Mouse (Mus musculus) adrenal gland, adult 18-20 months (tissue): ENCODE results near the gene Htr2a. TPM values are rescaled to one million over a fixed set of nuclear protein-coding genes. Genes with fewer than 3 reads are reported as not detected.

ENCODE experiments used
- DNase-seq, 2 experiments: peaks; one replicate each; pipeline ENCODE4 v3.0.0; 2021 to 2022; ENCODE audit warnings: low spot score in 2 of 2
- total RNA-seq, 2 experiments: library from RNA; stranded (reverse); gene quantifications; 1 replicate in 1 of 2; 2 replicates in 1 of 2; pipeline ENCODE4 v1.2.3; 2021

Gene Htr2a
- total RNA-seq, 2 experiments from 2014 or later = 0.06 to 0.13 TPM

GRCm38 (mm10) chr14:74696766-74697165 is 56.1 kb downstream of the Htr2a start:
- DNase-seq = no peak

GRCm38 (mm10) chr14:74697432-74697831 is 56.8 kb downstream of the Htr2a start:
- no peak for DNase-seq

- no peak for DNase-seq
These were observed 58.6 kb downstream of the Htr2a start for GRCm38 (mm10) chr14:74699241-74699640.

- no peak for DNase-seq
These were observed 63.3 kb downstream of the Htr2a start for GRCm38 (mm10) chr14:74703930-74704329.

GRCm38 (mm10) chr14:74709054-74709453 is 68.4 kb downstream of the Htr2a start:
- DNase-seq = peak; percentile 24 to 47

GRCm38 (mm10) chr14:74723541-74723940 is 82.9 kb downstream of the Htr2a start:
- no peak for DNase-seq

GRCm38 (mm10) chr14:74731221-74732078 is 90.8 kb downstream of the Htr2a start:
- DNase-seq = no peak

- DNase-seq = peak; percentile 89 to 92
These were observed 91.6 kb downstream of the Htr2a start, which contains the start of gene Esd for GRCm38 (mm10) chr14:74732079-74732783. Gene Esd (plus strand): TSS chr14:74732297.

GRCm38 (mm10) chr14:74733397-74733796 is 92.8 kb downstream of the Htr2a start:
- DNase-seq = peak in 1 of 2 experiments; percentile 6

- no peak for DNase-seq
These were observed 94.8 kb downstream of the Htr2a start for GRCm38 (mm10) chr14:74735471-74735870.

- DNase-seq = no peak
These were observed 96.2 kb downstream of the Htr2a start for GRCm38 (mm10) chr14:74736850-74737249.

Other genes with a start within 250 kb of the Htr2a start
- 100 to 1,000 TPM; 224 to 319 TPM for gene Esd, start 91.5 kb downstream of the Htr2a start, total RNA-seq